Mouse (Mus musculus) heart, adult 2 months (tissue): ENCODE results near the gene Thsd7a.

Experiments used
- EP300 ChIP-seq: fragments of 200-500 bp; IDR thresholded peaks from 2 replicates; pipeline ENCODE4 v1.6.1; 2011; ENCODE audit warnings: low read depth, low read length, control low read depth; ENCODE audit not compliant: insufficient read depth
- POLR2A ChIP-seq: fragments of 200-500 bp; IDR thresholded peaks from 2 replicates; pipeline ENCODE4 v1.6.1; 2011; ENCODE audit warnings: mild to moderate bottlenecking, low read depth, low read length, control low read depth; ENCODE audit not compliant: insufficient read depth

DNA sequence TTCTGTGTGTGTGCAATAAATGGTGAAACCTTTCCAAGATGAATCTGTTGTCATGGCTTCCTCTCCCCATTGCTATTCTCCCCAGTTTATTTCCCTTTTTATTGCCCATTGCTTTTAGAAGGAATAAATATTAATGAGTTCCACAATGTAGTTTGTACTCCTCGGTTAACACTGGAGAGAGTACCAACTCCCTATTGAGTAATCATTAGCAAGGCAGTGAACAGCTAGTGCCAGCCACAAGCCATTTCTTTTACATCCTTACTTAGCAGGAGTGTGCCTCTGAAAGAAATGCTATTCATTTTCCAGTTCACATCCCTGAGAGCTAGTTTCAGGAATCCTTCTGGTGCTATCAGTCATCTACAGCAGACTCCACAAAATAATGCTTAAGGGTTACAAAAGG lies 260.3 kb downstream of the Thsd7a start:
- TF ChIP-seq EP300 (no peak), POLR2A (no peak)
